Comparison of ENCODE assay signal across 14 mouse cellular contexts in genomic region chr6:120274887-120275286, GRCm38 (mm10). TPM values are rescaled to one million over a fixed set of nuclear protein-coding genes. Genes with fewer than 3 reads are reported as not detected.
DNase-seq lines count a peak whose midpoint lies in the region; ATAC-seq and TF ChIP-seq lines count a peak whose summit lies in the region.
"Had no signal": no experiment of that assay in that cellular context is flagged by ENCODE, and none has a peak within 500 bp of the region (broad histone marks: within the 10 kb centered on the region; RNA-seq: fewer than 3 reads in every experiment).

No protein-coding gene starts in this region.

- no peaks in the 10 kb centered on the region for H3K27me3 ChIP-seq in kidney, postnatal 0 days (ENCODE audit: insufficient read depth, low read length)
- H3K27me3 ChIP-seq in heart, adult 2 months (ENCODE audit: control insufficient read depth, insufficient read depth, low read length) = no peaks in the 10 kb centered on the region
- no peaks in the 10 kb centered on the region for H3K27me3 ChIP-seq in intestine, embryonic 16.5 days (replicated peaks; ENCODE audit: control insufficient read depth, insufficient read depth, low read length)

- H3K4me2 ChIP-seq in kidney, postnatal 0 days (ENCODE audit: low read length) = no peak overlapping the region
- no peak overlapping the region for H3K4me2 ChIP-seq in intestine, embryonic 16.5 days (ENCODE audit: low read depth, low read length)
- H3K4me2 ChIP-seq: liver, embryonic 13.5 days had no signal

- ATAC-seq in kidney, postnatal 0 days (replicated peaks; ENCODE audit: low FRiP score, low read depth) = peak; percentile 54
- peak; percentile 41; the same call in 1 of the 2 replicates for ATAC-seq in intestine, embryonic 16.5 days
- ATAC-seq: activated CD4-positive, CD25-positive, alpha-beta regulatory T cell, adult 4 months had no signal

- no peaks in the 10 kb centered on the region for H3K79me2 ChIP-seq in heart, adult 2 months (replicated peaks; ENCODE audit: control insufficient read depth, insufficient read depth, low read length)

- no peaks in the 10 kb centered on the region for H3K36me3 ChIP-seq in kidney, postnatal 0 days (ENCODE audit: insufficient read depth, low read length)
- no peaks in the 10 kb centered on the region; the same call in 1 of the 2 replicates for H3K36me3 ChIP-seq in heart, adult 2 months (ENCODE audit: control insufficient read depth, insufficient read depth, low read length)
- H3K36me3 ChIP-seq in intestine, embryonic 16.5 days (ENCODE audit: control insufficient read depth, insufficient read depth, low read length) = no peaks in the 10 kb centered on the region
- H3K36me3 ChIP-seq: liver, embryonic 13.5 days had no signal

- no peak overlapping the region for H3K9ac ChIP-seq in kidney, postnatal 0 days (ENCODE audit: low read depth, low read length)
- H3K9ac ChIP-seq in heart, adult 2 months (ENCODE audit: low read depth, low read length) = no peak overlapping the region
- no peak overlapping the region for H3K9ac ChIP-seq in intestine, embryonic 16.5 days (ENCODE audit: low read depth, low read length)
- H3K9ac ChIP-seq: liver, embryonic 13.5 days had no signal

- H3K27ac ChIP-seq in kidney, postnatal 0 days = no peak overlapping the region
- H3K27ac ChIP-seq in heart, adult 2 months = peak overlapping the region; percentile 47
- H3K27ac ChIP-seq in intestine, embryonic 16.5 days (ENCODE audit: low read length) = no peak overlapping the region
- H3K27ac ChIP-seq: liver, embryonic 13.5 days had no signal

- 42% methylated on average over 4 of the region's 4 CpGs for WGBS in kidney, postnatal 0 days
- WGBS in heart, adult 2 months = 45% methylated on average over 4 of the region's 4 CpGs
- WGBS in intestine, embryonic 16.5 days = 55% methylated on average over 4 of the region's 4 CpGs

- TF ChIP-seq EP300 in heart, adult 2 months (IDR thresholded peaks at IDR 0.05; ENCODE audit: insufficient read depth, low read depth, low read length) = no peak

- peak; percentile 32 for DNase-seq in kidney, postnatal 0 days (ENCODE audit: low spot score)
- DNase-seq in kidney, postnatal 14 days = no peak
- peak; percentile 78 for DNase-seq in ZHBTc4 (ENCODE audit: low read depth, low spot score)
- peak; percentile 55 to 68 for DNase-seq in heart, adult 2 months
- no peak for DNase-seq in thymus, postnatal 0 days (ENCODE audit: low spot score)
- DNase-seq in spleen, postnatal 10 days (ENCODE audit: low spot score in 2 of 2) = no peak
- no peak for DNase-seq in natural killer cell, adult 2 months (ENCODE audit: low spot score in 2 of 2)
- DNase-seq: liver, embryonic 13.5 days; thymus, postnatal 25 days had no signal

- no peak overlapping the region for H3K4me3 ChIP-seq in kidney, postnatal 0 days (replicated peaks; ENCODE audit: low read depth, low read length)
- no peak overlapping the region for H3K4me3 ChIP-seq in heart, adult 2 months
- H3K4me3 ChIP-seq in intestine, embryonic 16.5 days (ENCODE audit: low read length) = no peak overlapping the region
- H3K4me3 ChIP-seq: liver, embryonic 13.5 days had no signal

- intact Hi-C loops in heart, adult 2 months (cut with DNase I) = no loop called here

- H3K4me1 ChIP-seq in kidney, postnatal 0 days (replicated peaks; ENCODE audit: insufficient read depth, low read length) = no peaks in the 10 kb centered on the region
- no peaks in the 10 kb centered on the region; the same call in 1 of the 2 replicates for H3K4me1 ChIP-seq in heart, adult 2 months (ENCODE audit: control insufficient read depth, insufficient read depth, low read length)
- H3K4me1 ChIP-seq in intestine, embryonic 16.5 days (ENCODE audit: control insufficient read depth, insufficient read depth, low read length) = no peaks in the 10 kb centered on the region
- H3K4me1 ChIP-seq: liver, embryonic 13.5 days had no signal

- no peak for TF ChIP-seq CTCF in kidney, postnatal 0 days (IDR thresholded peaks at IDR 0.05; ENCODE audit: low read depth)
- TF ChIP-seq CTCF in heart, adult 2 months (IDR thresholded peaks at IDR 0.05) = no peak

- no peak for TF ChIP-seq POLR2A in heart, adult 2 months (IDR thresholded peaks at IDR 0.05; ENCODE audit: insufficient read depth, low read depth, low read length)

- no peaks in the 10 kb centered on the region for H3K9me3 ChIP-seq in kidney, postnatal 0 days (replicated peaks; ENCODE audit: low read length)
- no peaks in the 10 kb centered on the region for H3K9me3 ChIP-seq in intestine, embryonic 16.5 days (ENCODE audit: control insufficient read depth, low read length)
- H3K9me3 ChIP-seq: liver, embryonic 13.5 days had no signal

RNA-seq across cellular contexts. Expression of gene D330020A13Rik, which starts 19.3 kb away (rescaled TPM):
- 0.32 and 1.1 TPM in 2 replicates for polyA plus RNA-seq in kidney, postnatal 0 days (2015; fragmentation: Nextera tagmentation; extraction: Ambion mirVana)
- total RNA-seq in heart, adult 2 months (2021) = not detected
- not detected in 2 replicates for polyA plus RNA-seq in heart, adult 2 months (2012; rRNA removed)
- 0.23 and 0.43 TPM in 2 replicates for polyA plus RNA-seq in intestine, embryonic 16.5 days (2015; fragmentation: Nextera tagmentation; extraction: Ambion mirVana)
- polyA plus RNA-seq in thymus, postnatal 0 days (2015; fragmentation: Nextera tagmentation; extraction: Ambion mirVana) = 0.13 TPM in 1 of 2 replicates, not detected in the other
- total RNA-seq: midbrain, postnatal 0 days had no signal
- polyA plus RNA-seq: activated CD4-positive, CD25-positive, alpha-beta regulatory T cell, adult 4 months; large intestine, adult 2 months; liver, embryonic 13.5 days had no signal

RNA-seq across cellular contexts. Expression of gene B4galnt3, which starts 19.5 kb away (rescaled TPM):
- 2.1 and 2.5 TPM in 2 replicates for polyA plus RNA-seq in kidney, postnatal 0 days (2015; fragmentation: Nextera tagmentation; extraction: Ambion mirVana)
- total RNA-seq in heart, adult 2 months (2021) = under 1 TPM; 0.20 to 0.29 TPM
- polyA plus RNA-seq in heart, adult 2 months (2012; rRNA removed) = 0.20 and 0.26 TPM in 2 replicates
- polyA plus RNA-seq in intestine, embryonic 16.5 days (2015; fragmentation: Nextera tagmentation; extraction: Ambion mirVana) = 1.1 and 1.3 TPM in 2 replicates
- polyA plus RNA-seq in thymus, postnatal 0 days (2015; fragmentation: Nextera tagmentation; extraction: Ambion mirVana) = 0.10 and 0.13 TPM in 2 replicates
- polyA plus RNA-seq: hindbrain, embryonic 11.5 days had no signal

Comparison
In these comparisons a context has a peak if more than half of its experiments do, and no peak if none do; other contexts are left out.
1. DNase-seq: peak in kidney, postnatal 0 days (single experiment), ZHBTc4 (single experiment) and heart, adult 2 months (2 of 2); none in kidney, postnatal 14 days (single experiment), thymus, postnatal 0 days (single experiment), spleen, postnatal 10 days (0 of 2) and natural killer cell, adult 2 months (0 of 2).